Mouse (Mus musculus) limb, embryonic 14.5 days (tissue): ENCODE data around the gene Ipo9. TPM values are rescaled to one million over a fixed set of nuclear protein-coding genes. Genes with fewer than 3 reads are reported as not detected.

Source experiments
- ATAC-seq: fragments of 200-750 bp; cut with Nextera tagmentation; 2 replicates; pipeline ENCODE4 v1.8.0; 2017; ENCODE audit warnings: low read depth, moderate number of reproducible peaks, moderate TSS enrichment; ENCODE audit not compliant: low FRiP score
- DNase-seq: peaks from one replicate; pipeline ENCODE4 v3.0.0-alpha.2; 2015; ENCODE audit warnings: low spot score
- H3K27ac ChIP-seq: fragments of 300-500 bp; sonication (generic); replicated peaks from 2 replicates; pipeline ENCODE4 v1.5.1; 2014; ENCODE audit warnings: low read depth, mild to moderate bottlenecking, low read length, moderate library complexity, mixed read lengths
- H3K27me3 ChIP-seq: fragments of 300-500 bp; sonication (generic); 2 replicates; pipeline ENCODE4 v1.6.1; 2014; ENCODE audit warnings: low read length, mixed read lengths; ENCODE audit not compliant: control insufficient read depth, insufficient read depth
- H3K36me3 ChIP-seq: fragments of 300-500 bp; sonication (generic); 2 replicates; pipeline ENCODE4 v1.6.1; 2014; ENCODE audit warnings: mild to moderate bottlenecking, low read length, moderate library complexity, mixed read lengths; ENCODE audit not compliant: control insufficient read depth, insufficient read depth
- H3K4me1 ChIP-seq: fragments of 300-500 bp; sonication (generic); 2 replicates; pipeline ENCODE4 v1.6.1; 2014; ENCODE audit warnings: antibody characterized with exemption, low read length, mixed read lengths; ENCODE audit not compliant: control insufficient read depth, insufficient read depth
- H3K4me2 ChIP-seq: fragments of 300-500 bp; sonication (generic); replicated peaks from 2 replicates; pipeline ENCODE4 v1.6.1; 2014; ENCODE audit warnings: low read depth, mild to moderate bottlenecking, low read length, moderate library complexity; ENCODE audit not compliant: severe bottlenecking
- H3K4me3 ChIP-seq: fragments of 300-500 bp; sonication (generic); replicated peaks from 2 replicates; pipeline ENCODE4 v1.5.1; 2014; ENCODE audit warnings: low read length
- H3K9ac ChIP-seq: fragments of 300-500 bp; sonication (generic); 2 replicates; pipeline ENCODE4 v1.6.1; 2014; ENCODE audit warnings: mild to moderate bottlenecking, low read depth, low read length, moderate library complexity; ENCODE audit not compliant: severe bottlenecking
- H3K9me3 ChIP-seq: fragments of 300-500 bp; sonication (generic); 2 replicates; pipeline ENCODE4 v1.6.1; 2016; ENCODE audit warnings: low read length; ENCODE audit not compliant: control insufficient read depth
- POLR2A ChIP-seq: fragments of 200-500 bp; IDR thresholded peaks from 2 replicates; pipeline ENCODE4 v1.8.0; 2012; ENCODE audit warnings: inconsistent platforms, mild to moderate bottlenecking, moderate library complexity, borderline replicate concordance; ENCODE audit not compliant: insufficient read depth, insufficient read length; ENCODE audit errors: extremely low read depth
- WGBS: fragments of 180-500 bp; shearing (Covaris S2); extraction: QIAGEN DNeasy Blood & Tissue Kit; methylation state at CpG from one replicate; pipeline ENCODE4 v1.1.7; 2014; 5-methylcytosine and 5-hydroxymethylcytosine counted together
- polyA plus RNA-seq, 2 experiments: library from polyadenylated mRNA; depleted of rRNA in 1 of 2; stranded (reverse) in 1 of 2; unstranded in 1 of 2; fragments of >200 nt; fragmentation: Nextera tagmentation in 1 of 2; extraction: Ambion mirVana in 1 of 2; gene quantifications; 2 replicates each; pipeline versions ENCODE4 v1.2.1 to v1.2.3; 2012 to 2014

Gene Ipo9
- polyA plus RNA-seq, 2 experiments, result 116 to 145 TPM

DNA sequence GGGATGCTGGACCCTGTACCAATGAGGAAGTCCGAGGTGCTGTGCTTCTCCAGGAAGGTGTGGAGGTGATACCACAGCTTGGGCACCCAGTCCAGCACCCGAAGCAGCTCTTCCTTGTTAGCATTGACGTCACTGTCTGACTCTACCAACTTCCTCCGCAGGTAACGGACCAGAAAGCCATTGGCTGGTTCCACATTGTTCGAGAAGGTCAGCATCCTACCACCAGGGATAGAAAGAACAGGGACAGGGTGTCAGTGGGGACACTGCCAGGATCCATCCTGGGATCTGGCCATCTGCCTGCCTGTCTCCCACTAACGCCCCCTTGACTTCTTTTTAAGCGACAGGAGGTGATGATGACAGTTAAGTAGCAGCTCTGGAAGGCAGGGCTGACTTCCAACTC, 19.6 kb upstream of the Ipo9 start:
- TF ChIP-seq POLR2A, result no peak
- Histone ChIP-seq H3K36me3 (peaks cover 57% of the 10 kb centered on the region), H3K9me3 (no peaks in the 10 kb centered on the region), H3K27me3 (no peaks in the 10 kb centered on the region), H3K4me2 (no peak overlapping the region), H3K27ac (no peak overlapping the region), H3K4me3 (no peak overlapping the region), H3K4me1 (no peaks in the 10 kb centered on the region), H3K9ac (no peak overlapping the region)
- WGBS, result 96% methylated on average over 8 of the region's 8 CpGs
- no peak for DNase-seq
- ATAC-seq, result no peak

DNA sequence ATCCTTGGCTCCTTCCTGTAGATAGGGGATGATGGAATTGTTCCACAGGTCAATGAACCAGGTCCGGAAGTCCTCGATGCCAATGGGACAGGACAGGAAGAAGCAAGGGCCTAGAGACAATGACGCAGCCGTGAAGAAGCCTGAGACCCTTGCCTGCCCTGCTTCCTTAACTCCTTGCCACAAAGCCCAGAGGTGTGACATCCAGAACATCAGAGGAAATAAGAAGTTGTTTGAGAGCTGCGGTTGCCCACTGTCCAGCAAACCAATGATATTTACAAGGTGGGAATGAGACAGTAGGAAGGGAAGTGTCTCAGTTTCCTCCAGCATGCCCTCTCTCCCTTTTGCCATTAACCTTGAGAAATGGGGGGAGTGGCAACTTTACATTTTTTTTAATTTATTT, 18.6 kb upstream of the Ipo9 start:
- WGBS, result 97% methylated on average over 5 of the region's 5 CpGs
- no peak for ATAC-seq
- no peak for TF ChIP-seq POLR2A

DNA sequence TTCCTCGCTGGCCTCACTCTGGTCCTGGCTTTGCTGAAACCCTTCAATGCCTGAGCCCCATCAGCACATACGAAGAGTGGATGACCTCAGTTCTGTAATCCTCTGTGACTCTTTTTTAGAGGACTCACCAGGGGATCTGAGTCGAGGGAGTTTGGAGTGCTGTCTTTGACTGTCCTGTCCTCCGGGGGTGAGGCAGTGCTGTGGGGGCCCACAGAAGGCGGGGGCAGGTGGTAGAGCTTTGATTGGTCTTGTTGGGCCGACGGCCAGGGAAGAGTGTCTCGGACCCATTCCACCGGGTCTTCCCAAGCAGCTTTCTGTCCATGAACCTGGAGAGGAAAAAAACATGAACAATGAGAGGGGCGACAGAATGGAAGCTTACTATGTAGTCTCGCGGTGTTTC, 13.2 kb upstream of the Ipo9 start:
- Histone ChIP-seq H3K4me2 (no peak overlapping the region), H3K27ac (no peak overlapping the region), H3K4me1 (no peaks in the 10 kb centered on the region), H3K4me3 (no peak overlapping the region), H3K27me3 (no peaks in the 10 kb centered on the region), H3K36me3 (peaks cover 46% of the 10 kb centered on the region), H3K9ac (no peak overlapping the region), H3K9me3 (no peaks in the 10 kb centered on the region)
- TF ChIP-seq POLR2A, result no peak
- ATAC-seq (no peak), DNase-seq (no peak)
- 92% methylated on average over 12 of the region's 12 CpGs for WGBS

More for the DNA sequence above, 18.6 kb upstream of the Ipo9 start:
- no peak overlapping the region for H3K4me3 ChIP-seq
- H3K27me3 ChIP-seq, result no peaks in the 10 kb centered on the region
- H3K9me3 ChIP-seq, result no peaks in the 10 kb centered on the region
- DNase-seq, result no peak
- H3K27ac ChIP-seq, result no peak overlapping the region
- H3K4me2 ChIP-seq, result no peak overlapping the region
- H3K4me1 ChIP-seq, result no peaks in the 10 kb centered on the region
- H3K36me3 ChIP-seq, result peaks cover 48% of the 10 kb centered on the region
- H3K9ac ChIP-seq, result no peak overlapping the region

DNA sequence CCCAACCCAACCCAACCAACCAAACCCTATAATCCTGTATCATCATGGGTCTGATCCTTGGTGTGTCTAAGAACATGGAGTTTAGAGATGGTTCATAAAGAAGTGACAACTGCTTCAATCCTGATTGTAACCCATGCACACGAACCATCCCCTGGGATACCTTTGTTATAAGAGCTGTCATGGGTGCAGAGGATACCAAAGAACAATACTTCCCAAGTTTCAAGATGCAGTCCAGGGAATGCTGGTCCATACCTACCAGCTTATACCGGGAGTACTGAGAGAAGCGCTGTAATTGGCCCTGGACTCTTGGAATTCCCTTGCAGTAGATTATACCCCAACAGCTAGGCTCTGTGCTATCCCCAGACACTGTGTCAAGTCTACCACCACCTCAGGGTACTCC, 11.6 kb upstream of the Ipo9 start:
- no peaks in the 10 kb centered on the region for H3K9me3 ChIP-seq
- no peak overlapping the region for H3K4me3 ChIP-seq
- H3K4me2 ChIP-seq, result no peak overlapping the region
- no peak overlapping the region for H3K9ac ChIP-seq
- no peak for DNase-seq
- TF ChIP-seq POLR2A, result no peak
- no peaks in the 10 kb centered on the region for H3K4me1 ChIP-seq
- no peak overlapping the region for H3K27ac ChIP-seq
- peaks cover 46% of the 10 kb centered on the region for H3K36me3 ChIP-seq
- ATAC-seq, result no peak
- no peaks in the 10 kb centered on the region for H3K27me3 ChIP-seq
- 88% methylated on average over 3 of the region's 3 CpGs for WGBS

DNA sequence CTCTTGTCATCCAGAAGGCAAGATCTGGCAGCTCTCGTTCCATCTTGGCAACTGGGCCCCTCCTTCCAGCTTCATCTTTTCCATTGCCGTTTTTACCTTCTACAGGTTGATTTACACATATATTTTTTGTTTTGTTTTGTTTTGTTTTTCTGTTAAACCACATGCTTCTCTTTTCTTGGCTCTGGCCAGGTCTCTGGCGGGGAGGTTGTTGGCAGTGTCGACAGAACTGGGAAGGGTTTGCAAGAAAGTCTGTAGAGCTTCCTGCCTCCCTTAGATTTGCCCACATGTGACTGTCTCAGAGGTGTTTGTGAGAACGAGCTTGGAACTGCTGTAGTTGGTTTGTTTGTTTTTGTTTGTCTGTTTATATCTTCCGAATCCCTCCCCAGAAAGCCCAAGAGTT, 10.7 kb upstream of the Ipo9 start:
- ATAC-seq, result no peak
- no peak overlapping the region for H3K27ac ChIP-seq
- DNase-seq, result no peak
- H3K9ac ChIP-seq, result no peak overlapping the region
- WGBS, result 86% methylated on average over 6 of the region's 6 CpGs
- H3K27me3 ChIP-seq, result no peaks in the 10 kb centered on the region
- peaks cover 46% of the 10 kb centered on the region for H3K36me3 ChIP-seq
- H3K9me3 ChIP-seq, result no peaks in the 10 kb centered on the region
- no peak overlapping the region for H3K4me2 ChIP-seq
- no peak overlapping the region for H3K4me3 ChIP-seq
- H3K4me1 ChIP-seq, result no peaks in the 10 kb centered on the region
- no peak for TF ChIP-seq POLR2A

DNA sequence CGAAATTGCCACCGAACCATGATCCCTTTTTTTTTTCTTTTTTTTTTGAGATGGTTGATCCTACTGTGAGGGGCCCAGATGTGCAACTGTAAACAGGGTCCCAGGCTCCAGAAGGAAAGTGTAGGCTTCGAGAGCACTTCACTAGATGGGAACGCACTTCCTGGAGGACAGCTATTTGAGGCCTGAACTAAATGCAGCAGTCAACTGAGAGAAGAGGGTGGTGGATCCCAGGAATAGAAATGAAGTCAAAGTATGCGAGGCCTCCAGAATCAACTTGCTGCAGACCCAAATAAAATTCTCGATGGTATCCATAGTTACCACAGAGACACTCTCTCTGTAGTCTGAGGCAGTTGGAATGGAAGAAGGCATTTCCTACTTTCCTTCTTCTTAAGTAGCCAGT, 8.5 kb upstream of the Ipo9 start:
- TF ChIP-seq POLR2A, result no peak
- no peak for ATAC-seq
- Histone ChIP-seq H3K9ac (no peak overlapping the region), H3K9me3 (no peaks in the 10 kb centered on the region), H3K4me1 (peaks cover 13% of the 10 kb centered on the region), H3K27ac (no peak overlapping the region), H3K4me2 (no peak overlapping the region), H3K36me3 (peaks cover 46% of the 10 kb centered on the region), H3K4me3 (no peak overlapping the region), H3K27me3 (no peaks in the 10 kb centered on the region)
- no peak for DNase-seq
- 93% methylated on average over 6 of the region's 6 CpGs for WGBS
